Mouse (Mus musculus): Measurements from ENCODE around the gene Cpa2.

Gene Cpa2

GRCm38 (mm10) chr6:30579961-30580840, 38.8 kb downstream of the Cpa2 start:
- DNase-seq, result no peak

DNA sequence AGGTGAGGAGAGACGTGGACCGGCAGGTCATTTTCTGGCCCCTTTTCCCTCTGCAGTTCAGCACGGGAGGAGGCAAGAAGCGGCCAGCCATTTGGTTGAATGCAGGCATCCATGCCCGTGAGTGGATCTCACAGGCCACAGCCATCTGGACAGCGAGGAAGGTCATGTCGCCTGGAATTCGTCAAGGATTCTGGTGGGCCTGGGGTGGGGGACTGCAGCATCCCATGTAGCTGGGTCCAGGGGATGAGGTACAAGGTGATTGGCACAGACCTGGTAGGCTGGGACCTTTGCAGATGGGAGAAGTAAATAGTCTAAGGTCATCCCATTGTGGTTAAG, 39.4 kb downstream of the Cpa2 start:
- DNase-seq, result no peak

DNA sequence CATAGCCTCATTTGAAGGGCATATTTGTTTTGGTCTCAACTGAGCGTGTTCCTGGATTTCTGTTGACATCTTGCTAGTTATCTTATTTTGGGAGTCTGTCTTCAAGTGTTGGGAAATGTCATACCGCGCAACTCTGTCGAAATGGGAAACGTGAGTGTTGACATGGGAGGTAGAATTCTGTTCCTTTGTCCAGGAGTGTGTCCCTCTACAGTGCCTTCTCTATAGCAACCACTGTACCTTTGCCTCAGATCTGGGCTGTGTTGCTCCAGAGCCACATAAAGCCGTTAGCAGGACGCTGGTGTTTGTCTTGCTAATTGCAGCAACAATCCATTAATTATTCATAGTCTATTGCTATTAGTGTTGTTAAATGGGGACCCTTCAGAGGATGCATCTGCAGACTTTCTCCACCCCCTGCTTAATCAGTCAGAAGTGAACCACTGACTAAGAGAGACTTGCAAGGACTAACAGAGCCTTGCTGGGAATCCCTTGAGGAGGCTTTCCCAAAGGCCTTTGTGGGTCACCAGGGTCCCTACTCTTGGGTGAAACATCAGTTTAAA, 45.6 kb downstream of the Cpa2 start:
- DNase-seq, result no peak

GRCm38 (mm10) chr6:30589819-30590218, 48.4 kb downstream of the Cpa2 start:
- no peak for DNase-seq

DNA sequence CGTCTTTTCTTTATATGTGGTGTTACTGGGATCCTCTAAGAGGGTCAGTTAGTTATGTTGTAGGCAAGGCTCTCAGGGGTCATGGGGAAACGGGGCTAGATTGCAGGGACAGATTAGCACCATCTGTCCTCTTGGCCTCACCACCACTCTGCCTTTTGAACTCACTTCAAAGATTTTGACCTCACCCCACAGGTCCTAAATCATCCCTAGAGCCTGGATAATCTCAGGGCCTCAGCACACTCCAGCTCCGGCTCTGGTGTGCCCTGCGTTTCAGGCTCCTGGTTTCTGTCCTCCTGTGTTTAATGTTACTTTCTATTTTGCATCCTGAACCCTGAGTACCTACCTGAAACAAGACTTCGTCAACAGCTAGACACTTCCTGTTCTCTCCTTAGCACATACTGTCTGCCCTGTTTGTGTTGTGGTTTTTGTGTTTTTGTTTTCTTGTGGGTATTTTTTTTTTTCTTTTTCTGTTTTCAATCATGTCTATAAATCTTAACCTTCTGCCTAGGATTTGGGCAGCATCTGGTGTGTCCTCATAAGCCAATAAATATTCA, 50.5 kb downstream of the Cpa2 start:
- DNase-seq, result no peak

DNA sequence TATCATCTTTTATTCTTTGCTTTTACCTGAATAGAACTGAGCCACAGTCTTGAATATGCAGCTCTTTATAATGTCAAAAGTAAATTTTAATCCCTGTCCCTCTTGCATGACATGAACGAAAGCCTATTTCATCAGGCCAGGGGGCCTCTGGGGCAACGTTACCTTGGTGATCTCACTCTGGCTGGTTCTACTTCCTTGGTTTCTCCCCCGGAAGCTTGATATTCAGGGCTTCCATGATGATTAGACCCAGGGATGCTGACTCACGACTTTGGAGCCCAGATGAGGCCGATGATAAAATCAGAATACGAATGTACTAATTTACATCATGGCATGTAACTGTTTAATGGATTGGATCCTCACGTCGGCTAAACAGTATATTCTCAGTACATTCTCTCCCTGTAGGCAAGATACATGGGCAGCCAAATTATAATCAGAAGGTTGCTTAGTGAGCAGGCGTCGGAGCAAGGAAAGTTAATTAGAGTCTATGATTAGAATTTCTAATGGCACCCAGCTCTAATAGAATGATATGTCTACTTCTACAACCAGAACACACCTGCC, 51.1 kb downstream of the Cpa2 start:
- DNase-seq, result no peak

- DNase-seq, result no peak
These were observed 53.0 kb downstream of the Cpa2 start for GRCm38 (mm10) chr6:30594364-30594763.

DNA sequence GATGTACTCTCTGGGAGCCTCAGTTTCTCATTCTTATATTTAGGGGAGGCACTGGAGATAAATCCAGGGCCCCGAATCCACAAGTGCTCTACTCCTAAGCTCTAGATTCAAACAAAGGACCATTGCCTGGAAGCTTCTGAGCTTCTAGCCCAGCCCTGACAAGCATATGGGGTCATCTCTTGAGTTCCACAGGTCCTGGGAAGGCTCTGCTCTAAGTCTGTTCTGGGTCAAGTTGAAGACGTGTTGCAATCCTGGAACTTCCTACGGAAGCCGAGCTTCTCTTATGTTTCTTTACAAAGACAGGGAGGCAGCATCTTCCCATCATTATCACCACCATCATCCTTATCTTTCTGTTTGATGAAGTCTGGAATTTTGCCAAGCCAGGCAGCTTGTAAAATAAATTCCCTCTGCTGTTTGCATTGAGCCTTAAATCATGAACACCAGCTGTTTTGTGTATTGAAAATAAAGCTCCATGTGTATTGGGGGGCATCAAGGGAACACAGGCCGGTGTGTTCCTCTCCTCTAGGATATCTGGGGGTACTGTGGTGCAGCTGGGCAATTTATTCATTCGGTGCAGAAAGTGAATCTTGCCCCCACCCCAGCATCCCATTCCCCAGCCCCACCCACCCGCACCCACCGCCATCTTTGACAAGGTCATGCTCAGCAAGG, 55.0 kb downstream of the Cpa2 start:
- DNase-seq, result no peak

DNA sequence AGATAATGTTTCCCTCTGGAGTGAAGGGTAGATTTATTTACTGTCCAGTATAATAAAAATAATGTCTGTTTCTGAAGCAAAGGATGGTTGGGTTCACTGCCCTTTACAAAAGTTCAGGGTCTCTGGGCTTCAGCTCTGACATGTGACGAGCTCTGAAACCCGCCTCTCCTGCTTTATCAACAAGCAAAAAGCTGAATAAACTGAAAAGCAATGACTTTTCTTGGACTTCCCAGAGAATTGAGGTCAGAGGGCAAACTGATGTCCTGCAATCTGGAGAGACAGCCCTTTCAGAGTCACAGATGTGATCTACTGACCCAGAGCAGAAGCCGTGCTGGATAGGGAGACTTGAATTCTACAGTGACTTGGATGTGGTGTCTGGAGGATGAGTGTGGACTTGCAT, 58.7 kb downstream of the Cpa2 start:
- peak; percentile 20 for DNase-seq

GRCm38 (mm10) chr6:30600995-30601394, 59.6 kb downstream of the Cpa2 start:
- no peak for DNase-seq

DNA sequence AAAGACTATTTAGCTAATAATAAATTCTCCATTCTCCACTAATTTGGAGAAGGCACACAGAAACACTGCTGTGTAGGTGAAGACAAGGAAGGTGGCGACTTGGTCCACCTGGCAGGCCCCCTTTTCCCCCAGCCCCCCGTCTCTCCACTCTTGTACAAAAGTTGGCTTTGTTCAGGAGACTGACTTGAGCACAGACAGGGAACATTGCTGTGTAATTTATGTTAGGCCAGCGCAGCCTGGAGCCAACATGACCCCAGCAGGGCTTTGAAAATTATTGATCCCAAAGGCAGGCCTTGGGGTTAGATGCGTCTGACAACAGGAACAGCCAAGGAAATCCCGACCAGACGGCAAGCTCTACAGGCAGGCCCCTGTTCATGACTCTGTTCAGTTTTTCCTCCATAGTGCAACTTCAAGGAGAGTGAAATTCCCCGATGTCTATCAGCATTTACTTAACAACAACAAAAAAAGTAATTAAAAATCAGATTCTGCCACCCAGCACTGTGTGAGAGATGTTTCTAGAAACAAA, 63.0 kb downstream of the Cpa2 start:
- DNase-seq, result no peak

- no peak for DNase-seq
These were observed 63.7 kb downstream of the Cpa2 start for GRCm38 (mm10) chr6:30605111-30605510.

GRCm38 (mm10) chr6:30605672-30606071, 64.3 kb downstream of the Cpa2 start:
- DNase-seq, result no peak

DNA sequence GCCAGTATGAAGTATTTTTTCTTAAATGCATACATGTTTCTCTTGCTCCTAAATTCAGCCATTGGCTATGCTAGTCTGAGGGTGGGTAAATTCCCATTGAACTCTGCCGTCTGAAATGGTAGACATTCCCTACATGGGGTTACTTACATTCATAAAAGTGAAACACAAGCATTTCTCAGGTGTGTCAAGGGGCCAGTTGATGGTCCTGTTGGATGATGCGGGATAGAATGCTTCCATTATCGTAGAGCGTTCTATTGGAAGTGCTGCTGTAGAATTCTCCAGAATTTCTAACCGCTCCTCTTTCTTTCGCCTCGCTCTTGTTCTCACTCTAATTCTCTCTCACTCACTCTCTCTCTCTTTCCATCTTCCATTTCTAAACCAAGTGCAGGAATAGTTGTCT, 69.3 kb downstream of the Cpa2 start, which contains the start of gene Cpa5:
TSS of gene Cpa5 (plus strand) at position 301 of the 400 bp plus-strand sequence.
- no peak for DNase-seq

GRCm38 (mm10) chr6:30611212-30611611, 69.8 kb downstream of the Cpa2 start:
- no peak for DNase-seq
